Comparison of ENCODE assay signal across 14 mouse cellular contexts in the genomic region with DNA sequence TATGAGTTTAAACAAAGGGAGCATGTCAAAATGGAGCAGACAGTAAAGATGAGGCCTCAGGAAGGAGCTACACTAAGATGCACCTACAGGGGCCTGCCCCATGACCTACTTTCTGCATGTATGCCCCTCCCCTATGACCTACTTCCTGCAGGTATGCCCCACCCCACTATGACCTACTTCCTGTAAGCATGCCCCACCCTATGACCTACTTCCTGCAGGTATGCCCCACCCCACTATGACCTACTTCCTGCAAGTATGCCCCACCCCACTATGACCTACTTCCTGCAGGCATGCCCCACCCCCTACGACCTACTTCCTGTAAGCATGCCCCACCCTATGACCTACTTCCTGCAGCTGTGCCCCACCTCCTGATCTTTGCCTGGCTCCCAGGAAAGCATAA.
DNase-seq lines count a peak whose midpoint lies in the region; ATAC-seq and TF ChIP-seq lines count a peak whose summit lies in the region.
"Had no signal": no experiment of that assay in that cellular context is flagged by ENCODE, and none has a peak within 500 bp of the region (broad histone marks: within the 10 kb centered on the region; RNA-seq: fewer than 3 reads in every experiment).

No protein-coding gene starts in this region.

- 95% methylated on average over 1 of the region's 1 CpGs for WGBS in heart, embryonic 13.5 days
- WGBS in stomach, postnatal 0 days, result 87% methylated on average over 1 of the region's 1 CpGs

- H3K36me3 ChIP-seq in heart, embryonic 13.5 days, result no peaks in the 10 kb centered on the region
- no peaks in the 10 kb centered on the region for H3K36me3 ChIP-seq in stomach, postnatal 0 days (ENCODE audit: control insufficient read depth, insufficient read depth, low read length)

- no peak for TF ChIP-seq CTCF in stomach, postnatal 0 days (IDR thresholded peaks at IDR 0.05; ENCODE audit: low read depth)
- TF ChIP-seq CTCF in gastrocnemius, adult 2 months (IDR thresholded peaks at IDR 0.05), result no peak

- H3K4me2 ChIP-seq in heart, embryonic 13.5 days, result no peak overlapping the region
- H3K4me2 ChIP-seq in stomach, postnatal 0 days (replicated peaks; ENCODE audit: low read depth), result no peak overlapping the region

- H3K9me3 ChIP-seq in heart, embryonic 13.5 days, result peaks cover 17% of the 10 kb centered on the region
- 0 out of 2 replicates have a peak, but pooled peaks cover under 1% of the 10 kb centered on the region for H3K9me3 ChIP-seq in stomach, postnatal 0 days (ENCODE audit: control insufficient read depth, low read length)

- no peak overlapping the region for H3K9ac ChIP-seq in heart, embryonic 13.5 days
- no peak overlapping the region for H3K9ac ChIP-seq in stomach, postnatal 0 days (ENCODE audit: low read length)

- no peak for TF ChIP-seq EP300 in stomach, postnatal 0 days (optimal IDR thresholded peaks at IDR 0.05)

- intact Hi-C loops in heart, postnatal 10 days (cut with DNase I), result no loop called here
- intact Hi-C loops in gastrocnemius, adult 2 months (cut with DNase I), result no loop called here

- no peaks in the 10 kb centered on the region for H3K4me1 ChIP-seq in heart, embryonic 13.5 days
- H3K4me1 ChIP-seq in stomach, postnatal 0 days (replicated peaks; ENCODE audit: control insufficient read depth, insufficient read depth), result no peaks in the 10 kb centered on the region

- no peak for ATAC-seq in heart, embryonic 13.5 days (ENCODE audit: extremely low read depth, insufficient number of reproducible peaks, low FRiP score, low TSS enrichment)
- ATAC-seq in granulocyte monocyte progenitor cell, adult 5-6 weeks (replicated peaks; ENCODE audit: poor library complexity, severe bottlenecking), result peak; percentile 75
- ATAC-seq in stomach, postnatal 0 days (ENCODE audit: low FRiP score, low TSS enrichment), result 0 out of 2 replicates have a peak, but pooled peaks have one; percentile 45
- ATAC-seq: Patski had no signal

- no peak overlapping the region for H3K4me3 ChIP-seq in heart, embryonic 13.5 days
- no peak overlapping the region for H3K4me3 ChIP-seq in stomach, postnatal 0 days (ENCODE audit: low read depth, low read length)
- no peak overlapping the region for H3K4me3 ChIP-seq in gastrocnemius, adult 2 months
- H3K4me3 ChIP-seq: erythroblast, embryonic 14.5 days; myocyte had no signal

- peak overlapping the region; percentile 60 for H3K27ac ChIP-seq in heart, embryonic 13.5 days (replicated peaks)
- no peak overlapping the region for H3K27ac ChIP-seq in stomach, postnatal 0 days (replicated peaks)
- H3K27ac ChIP-seq in gastrocnemius, adult 2 months, result no peak overlapping the region
- H3K27ac ChIP-seq: kidney, postnatal 0 days had no signal

- no peak for DNase-seq in heart, postnatal 10 days
- DNase-seq in CD4-positive helper T cell, adult 2 months (ENCODE audit: low read depth, low spot score), result peak; percentile 29
- no peak for DNase-seq in stomach, postnatal 0 days (ENCODE audit: low spot score)
- no peak for DNase-seq in adrenal gland, postnatal 25 days
- DNase-seq in gastrocnemius, adult 2 months, result no peak
- no peak for DNase-seq in adipocyte (ENCODE audit: low spot score)
- DNase-seq: adrenal gland, postnatal 14 days; lung, adult 2 months had no signal

- H3K27me3 ChIP-seq in heart, embryonic 13.5 days (replicated peaks), result no peaks in the 10 kb centered on the region
- no peaks in the 10 kb centered on the region for H3K27me3 ChIP-seq in stomach, postnatal 0 days (ENCODE audit: control insufficient read depth, insufficient read depth, low read length)
- H3K27me3 ChIP-seq: Patski had no signal
